Mouse (Mus musculus) mouse embryonic stem cell (cell line): ENCODE measurements around the gene Mrpl4.
"Not testable (repeated sequence)": the region's sequence is repeated elsewhere in the genome, so short reads cannot be mapped to it uniquely, and the experiment has no call there.

ENCODE experiments used
- in situ Hi-C, 2 experiments: fragments of 300-500 bp; cut with MboI; formaldehyde crosslinking; loops; 1 replicate in 1 of 2; 3 replicates in 1 of 2; pipeline ENCODE4 v1.14.3; 2019 to 2020; ENCODE audit warnings: low sequenced_read_pairs in 2 of 2, low pct_unique_long_range_greater_than_20kb in 1 of 2, mixed read lengths in 1 of 2; ENCODE audit not compliant: unreplicated experiment in 1 of 2

The Mrpl4 gene

GRCm38 (mm10) chr9:21030781-21031250, 28.3 kb downstream of the Mrpl4 start:
- in situ Hi-C loops, result no loop called here

- in situ Hi-C loops, result no loop called here
These were observed 28.8 kb downstream of the Mrpl4 start for GRCm38 (mm10) chr9:21031251-21031895.

- in situ Hi-C loops, result no loop called here
These were observed 29.4 kb downstream of the Mrpl4 start, which contains the start of gene Icam5 for GRCm38 (mm10) chr9:21031896-21032351. Icam5 (plus strand) TSS chr9:21032073.

GRCm38 (mm10) chr9:21032491-21032890, 30.0 kb downstream of the Mrpl4 start:
- in situ Hi-C loops, result no loop called here

- in situ Hi-C loops, result no loop called here
These were observed 30.6 kb downstream of the Mrpl4 start for GRCm38 (mm10) chr9:21033136-21033535.

GRCm38 (mm10) chr9:21034481-21035085, 32.0 kb downstream of the Mrpl4 start:
- in situ Hi-C loops, result no loop called here

GRCm38 (mm10) chr9:21035586-21035985, 33.0 kb downstream of the Mrpl4 start:
- in situ Hi-C loops, result no loop called here

- in situ Hi-C loops, result no loop called here
These were observed 33.6 kb downstream of the Mrpl4 start for GRCm38 (mm10) chr9:21036161-21036560.

- in situ Hi-C loops, result no loop called here
These were observed 34.1 kb downstream of the Mrpl4 start for GRCm38 (mm10) chr9:21036666-21037065.

GRCm38 (mm10) chr9:21037481-21037891, 34.9 kb downstream of the Mrpl4 start:
- in situ Hi-C loops, result no loop called here

- in situ Hi-C loops, result no loop called here
These were observed 37.2 kb downstream of the Mrpl4 start for GRCm38 (mm10) chr9:21039779-21040178.

GRCm38 (mm10) chr9:21041308-21041707, 38.8 kb downstream of the Mrpl4 start:
- in situ Hi-C loops, result no loop called here

- in situ Hi-C loops, result no loop called here
These were observed 41.0 kb downstream of the Mrpl4 start for GRCm38 (mm10) chr9:21043563-21043962.

- in situ Hi-C loops, result not testable (repeated sequence)
These were observed 42.2 kb downstream of the Mrpl4 start for GRCm38 (mm10) chr9:21044785-21045184.

GRCm38 (mm10) chr9:21045235-21045634, 42.7 kb downstream of the Mrpl4 start:
- in situ Hi-C loops, result no loop called here

- in situ Hi-C loops, result no loop called here
These were observed 49.0 kb downstream of the Mrpl4 start for GRCm38 (mm10) chr9:21051578-21051977.
